Mouse (Mus musculus): Measurements from ENCODE around the gene Ptbp1.
A peak's percentile ranks its signal among the peaks of the same experiment; 100 is the strongest.

Ptbp1 gene

DNA sequence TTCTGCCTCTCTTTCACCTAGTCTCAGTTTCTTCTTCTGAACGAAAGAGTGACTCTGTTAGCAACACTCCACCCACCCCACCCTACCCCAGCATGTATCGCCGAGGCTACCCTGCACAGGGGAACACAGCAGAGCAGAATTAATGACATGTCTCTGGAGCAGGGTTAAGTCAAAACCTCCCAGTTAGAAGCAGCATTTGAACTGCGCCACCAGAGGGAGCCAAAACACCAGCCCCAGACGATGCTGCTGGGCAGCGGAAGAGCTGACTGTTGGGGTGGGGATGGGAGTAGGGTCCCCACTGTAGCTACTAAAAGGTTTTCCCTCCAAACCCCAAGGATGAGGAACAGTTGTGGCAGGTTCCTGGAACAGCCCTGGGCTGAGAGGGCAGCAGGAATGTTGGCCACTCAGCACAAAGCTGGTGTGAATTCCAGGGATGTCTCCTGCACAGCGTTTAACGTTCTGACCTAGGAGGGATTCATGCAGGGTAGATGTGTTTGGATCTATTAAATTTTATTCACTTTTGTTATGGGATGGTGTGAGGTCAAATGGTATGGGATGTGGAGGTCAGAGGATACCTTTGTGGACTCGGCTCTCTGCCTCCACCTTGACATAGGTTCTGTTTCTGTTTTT, 19.3 kb upstream of the Ptbp1 start:
- DNase-seq: peak; percentile 90 to 92

DNA sequence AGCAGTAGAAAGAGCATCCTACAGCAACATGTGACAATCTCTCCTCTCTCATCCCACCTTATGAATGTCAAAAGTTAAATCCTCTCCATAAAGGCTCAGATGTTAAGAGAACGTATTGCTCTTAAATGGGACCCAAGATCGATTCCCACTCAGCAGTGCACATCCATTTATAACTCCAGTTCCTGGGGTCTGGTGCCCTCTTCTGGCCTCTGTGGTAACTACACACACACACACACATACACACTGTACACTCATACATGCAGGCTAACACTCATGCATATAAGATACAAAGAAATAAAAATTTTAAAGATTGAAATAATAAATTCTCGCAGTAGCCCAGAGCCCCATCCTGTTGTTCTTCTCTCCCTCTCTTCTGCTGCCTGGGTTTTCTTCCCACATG, 17.3 kb upstream of the Ptbp1 start:
- no peak for DNase-seq

DNA sequence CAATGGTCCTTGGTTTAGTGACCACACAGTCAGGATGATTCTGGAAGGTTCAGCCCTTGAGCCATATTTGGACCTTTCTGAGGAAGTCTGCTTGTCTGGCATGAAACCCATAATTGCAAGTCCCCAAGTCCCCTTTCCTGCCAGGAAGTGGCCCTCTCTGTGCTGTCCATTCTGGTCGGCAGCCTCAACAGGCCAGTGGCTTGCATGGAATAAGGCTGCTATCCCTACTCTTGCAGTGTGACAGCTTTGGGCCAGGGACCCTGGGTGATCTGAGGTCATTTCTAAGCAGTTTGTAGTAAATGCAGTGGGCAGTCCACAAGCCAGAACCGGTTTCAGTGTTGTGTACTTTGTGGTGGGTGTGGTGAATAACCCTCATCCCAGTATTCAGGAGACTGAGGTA, 16.1 kb upstream of the Ptbp1 start:
- no peak for DNase-seq

DNA sequence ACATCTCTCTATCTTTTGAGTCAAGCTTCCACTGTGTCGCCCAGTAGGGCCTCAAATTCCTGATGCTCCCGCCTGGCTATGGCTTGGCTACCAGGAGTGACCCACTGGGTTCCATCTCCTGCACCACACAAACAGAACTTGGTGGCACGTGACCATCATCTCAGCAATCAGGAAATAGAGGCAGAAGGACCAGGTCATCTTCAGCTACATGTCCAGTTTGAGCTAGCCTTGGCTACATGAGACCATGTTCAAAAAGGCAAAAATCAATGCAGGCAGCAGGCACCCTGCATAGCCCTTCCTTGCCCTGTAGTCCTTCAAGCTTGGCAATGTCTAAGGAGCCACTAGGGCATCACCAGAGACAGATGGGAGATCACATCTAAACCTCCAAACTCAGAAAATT, 14.1 kb upstream of the Ptbp1 start:
- no peak for DNase-seq

DNA sequence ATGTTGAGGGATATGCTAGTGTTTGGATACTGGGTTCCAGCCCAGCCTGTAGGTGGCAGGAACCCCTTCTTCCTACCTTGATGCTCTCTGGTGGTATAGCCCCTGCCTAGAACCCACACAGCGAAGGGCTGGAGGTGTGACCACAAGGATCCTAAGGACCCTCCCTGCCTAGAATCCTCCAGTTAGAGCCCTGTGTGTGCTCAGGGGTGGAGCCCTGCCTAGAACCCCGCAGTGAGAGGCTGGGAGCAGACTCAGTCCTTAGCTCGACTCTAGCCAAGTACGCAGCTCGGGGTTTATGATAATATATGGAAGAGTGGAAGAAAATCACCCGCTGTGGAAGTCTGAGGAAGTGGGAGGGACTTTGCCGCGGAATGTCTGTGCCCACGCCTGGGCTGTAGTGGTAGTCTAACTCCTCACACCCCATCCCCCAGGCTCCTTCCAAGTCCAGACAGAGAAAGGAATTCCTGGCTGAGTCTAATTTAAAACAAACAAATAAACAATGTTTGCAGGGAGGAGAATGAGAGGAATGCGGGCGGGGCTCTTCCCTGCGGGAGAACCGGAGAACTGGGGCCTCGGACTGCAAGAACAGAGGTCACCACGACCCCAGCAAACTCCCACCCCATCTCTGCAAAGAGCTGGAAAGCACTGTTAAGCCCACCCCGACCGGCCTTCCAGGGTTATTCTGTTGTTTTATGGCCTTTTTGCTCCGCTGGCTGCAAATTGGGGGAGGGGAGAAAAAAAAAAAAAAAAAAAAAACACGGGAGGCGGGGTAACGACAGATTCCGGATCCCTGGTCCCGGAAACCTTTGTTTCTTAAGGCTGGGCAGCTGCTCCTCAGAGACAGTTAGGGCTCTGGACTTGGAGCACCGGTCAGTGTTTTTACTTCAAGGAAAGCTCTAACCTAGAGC, 13.3 kb upstream of the Ptbp1 start:
- peak; percentile 72 to 76 for DNase-seq

DNA sequence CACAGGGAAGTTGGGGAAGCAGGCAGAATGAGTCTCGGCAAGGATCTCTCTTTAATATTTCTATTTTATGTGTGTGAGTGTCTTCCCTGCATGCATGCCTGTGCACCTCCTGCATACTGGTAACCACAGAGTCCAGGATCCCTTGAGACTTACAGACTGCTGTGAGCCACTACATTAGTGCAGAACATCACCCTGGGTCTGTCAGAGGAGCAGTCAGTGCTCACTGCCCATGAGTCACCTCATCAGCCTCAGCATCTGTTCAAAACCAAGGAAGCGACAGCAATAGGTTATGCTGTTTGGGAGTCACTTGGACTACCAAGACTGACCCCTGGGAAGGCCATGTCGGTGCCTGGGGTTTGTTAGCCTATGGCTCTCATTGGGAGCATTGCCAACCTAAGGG, 11.9 kb upstream of the Ptbp1 start:
- DNase-seq: no peak

DNA sequence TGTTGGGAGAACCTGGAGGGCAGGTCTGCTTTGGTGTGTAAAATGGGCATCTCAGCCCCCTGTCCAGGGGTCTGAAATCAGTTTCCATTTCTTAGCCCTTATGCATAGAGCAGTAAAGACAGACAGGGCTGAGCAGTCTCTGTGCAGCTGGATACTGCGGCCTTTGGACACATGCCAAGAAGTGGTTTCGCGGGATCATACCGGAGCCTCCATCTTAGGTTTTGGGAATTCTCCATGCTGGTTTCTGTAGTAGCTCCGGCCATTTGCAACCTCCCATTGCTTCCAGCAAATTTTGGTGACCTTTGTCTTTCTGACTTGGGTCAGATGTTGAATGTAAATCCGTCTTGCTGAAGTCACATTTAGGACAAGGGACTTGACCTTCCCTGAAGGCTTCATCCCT, 10.8 kb upstream of the Ptbp1 start:
- peak in 1 of 2 experiments; percentile 63 for DNase-seq

DNA sequence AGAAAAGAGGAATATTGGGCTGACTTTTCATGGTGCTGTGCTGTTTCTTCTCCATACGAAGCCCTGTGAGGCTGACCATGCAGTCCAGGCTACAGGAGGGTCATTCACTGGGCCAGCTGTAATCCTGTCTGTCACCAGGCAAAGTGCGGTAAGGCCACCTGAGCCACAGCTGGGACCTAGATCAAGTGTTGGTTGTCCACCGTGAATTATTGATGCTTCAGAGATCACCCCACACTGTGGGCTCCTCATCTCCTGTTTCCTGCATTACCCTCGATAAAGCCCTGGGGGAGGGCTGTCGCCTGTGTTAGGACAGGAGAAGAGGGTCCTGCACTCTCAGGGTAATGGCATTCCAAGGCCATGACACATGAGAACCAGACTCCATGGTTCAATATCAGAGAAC, 7.7 kb upstream of the Ptbp1 start:
- DNase-seq: no peak

DNA sequence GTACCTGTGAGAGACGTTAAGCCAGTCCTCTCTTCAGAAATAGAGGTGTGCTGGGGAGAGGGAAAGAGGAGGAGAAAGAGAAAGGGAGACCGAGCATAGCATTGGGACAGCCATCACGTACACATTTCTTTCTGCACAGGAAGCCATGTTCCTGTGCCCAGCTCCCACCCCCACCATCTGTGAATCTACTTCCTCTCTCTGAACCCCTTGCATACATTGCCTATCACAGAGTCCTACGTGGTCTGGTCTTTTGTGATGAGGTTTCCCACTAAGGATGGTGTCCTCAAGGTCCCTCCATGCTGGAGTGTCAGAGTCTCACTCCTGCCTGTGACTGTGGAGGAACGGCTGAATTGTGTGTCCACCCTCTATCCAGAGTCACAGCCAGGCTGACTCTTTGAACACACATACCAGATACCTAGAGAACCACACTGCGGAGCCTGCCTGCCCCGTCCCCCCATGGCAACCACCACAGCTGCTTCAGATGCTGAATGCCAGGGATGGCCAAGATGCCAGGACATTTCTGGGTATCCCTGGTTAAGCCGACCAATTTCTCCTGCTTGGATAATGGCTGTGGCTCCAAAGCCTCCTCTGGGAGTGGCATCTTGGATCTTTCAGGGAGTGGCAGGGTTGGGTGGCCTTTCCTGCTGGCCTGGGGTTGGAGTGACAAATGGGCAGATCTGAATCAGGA, 4.1 kb upstream of the Ptbp1 start:
- no peak for DNase-seq

DNA sequence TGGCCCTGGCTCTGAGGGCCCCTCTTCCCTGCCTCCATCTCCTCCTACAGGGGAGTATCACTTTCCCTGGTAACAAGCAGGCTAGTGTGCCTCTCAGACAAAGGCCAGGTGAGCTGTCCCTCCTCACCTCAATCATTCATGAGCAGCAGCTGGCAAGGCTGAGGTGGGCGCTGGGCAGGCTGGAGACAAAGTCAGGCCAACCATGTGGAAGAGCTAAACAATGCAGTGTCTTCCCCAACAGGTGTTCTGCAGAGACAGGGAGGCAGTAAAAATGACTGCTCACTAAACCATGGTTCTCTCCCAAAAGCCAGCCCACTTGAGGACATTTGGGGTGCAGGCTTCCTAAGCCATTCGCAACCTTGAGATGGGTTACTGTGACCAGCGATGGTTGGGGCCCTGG, 2.6 kb upstream of the Ptbp1 start:
- no peak for DNase-seq

DNA sequence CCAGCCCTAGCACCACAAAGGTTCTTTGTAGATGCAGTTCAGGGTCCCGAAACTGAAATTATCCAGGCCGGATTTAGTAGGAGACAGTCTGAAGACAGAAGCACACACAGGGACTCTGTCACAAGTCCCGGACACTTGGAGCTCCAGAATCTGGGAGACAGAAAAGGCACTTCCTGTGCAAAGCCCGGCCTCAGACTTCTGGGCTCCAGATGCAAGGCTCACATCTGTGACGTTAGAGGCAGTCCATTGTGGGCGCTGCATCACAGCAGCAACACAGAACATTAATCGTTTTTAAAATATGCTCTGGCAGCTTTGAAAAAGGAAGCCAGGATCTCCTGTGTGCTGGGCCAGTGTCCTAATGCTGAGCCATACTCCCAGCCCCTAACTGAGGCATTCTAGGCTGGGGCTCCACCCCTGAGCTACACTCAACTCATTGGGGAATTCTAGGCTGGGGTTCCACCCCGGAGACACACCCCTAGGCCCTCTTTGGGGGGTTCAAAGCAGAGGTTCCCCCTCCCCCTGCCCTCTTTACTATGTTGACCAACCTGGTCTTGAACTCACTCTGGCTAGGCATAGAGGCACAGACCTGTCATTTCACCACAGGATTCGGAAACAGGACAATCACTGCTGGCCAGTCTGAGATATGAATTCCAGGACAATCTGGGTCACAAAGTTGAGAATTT, 2.0 kb upstream of the Ptbp1 start:
- DNase-seq: no peak

DNA sequence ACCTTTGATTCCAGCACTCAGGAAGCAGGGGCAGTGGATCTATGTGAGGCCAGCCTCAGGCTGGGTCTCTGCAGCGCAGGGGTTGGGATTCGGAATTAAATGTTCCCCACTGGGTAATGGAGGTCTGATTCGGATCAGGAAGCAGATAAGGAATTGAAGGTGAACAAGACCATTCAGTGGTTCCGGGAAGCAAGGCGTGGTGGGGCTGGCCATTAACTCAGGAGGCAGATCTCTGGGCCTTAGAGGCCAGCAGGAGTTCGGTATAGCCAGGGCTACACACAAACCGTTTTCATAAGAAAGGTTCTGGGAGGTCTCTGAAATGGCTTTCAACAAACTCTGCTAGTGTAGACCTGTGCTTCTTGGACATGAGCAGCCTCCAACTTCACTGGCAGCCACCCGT, 1.4 kb upstream of the Ptbp1 start:
- DNase-seq: peak in 1 of 2 experiments; percentile 45

DNA sequence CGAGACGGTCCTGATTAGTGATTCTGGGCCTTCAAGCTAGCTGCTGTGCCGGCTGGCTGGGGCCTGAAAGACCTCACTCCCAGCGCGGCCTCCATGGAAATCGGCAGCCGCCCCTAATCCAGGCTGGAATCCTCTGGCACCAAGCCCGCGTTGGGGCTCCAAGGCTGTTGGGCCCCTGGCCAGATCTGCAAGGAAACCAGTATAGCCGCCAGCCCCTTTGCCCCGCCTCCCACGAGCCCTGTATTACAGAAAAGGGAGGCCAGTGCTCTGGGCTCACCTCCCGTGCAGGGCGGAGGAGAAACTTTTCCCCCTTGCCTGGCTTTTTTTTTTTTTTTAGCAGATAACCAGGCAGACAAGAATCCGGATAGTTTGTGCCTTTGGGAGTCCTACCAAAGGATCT, 835 bp upstream of the Ptbp1 start:
- peak; percentile 98 to 99 for DNase-seq

DNA sequence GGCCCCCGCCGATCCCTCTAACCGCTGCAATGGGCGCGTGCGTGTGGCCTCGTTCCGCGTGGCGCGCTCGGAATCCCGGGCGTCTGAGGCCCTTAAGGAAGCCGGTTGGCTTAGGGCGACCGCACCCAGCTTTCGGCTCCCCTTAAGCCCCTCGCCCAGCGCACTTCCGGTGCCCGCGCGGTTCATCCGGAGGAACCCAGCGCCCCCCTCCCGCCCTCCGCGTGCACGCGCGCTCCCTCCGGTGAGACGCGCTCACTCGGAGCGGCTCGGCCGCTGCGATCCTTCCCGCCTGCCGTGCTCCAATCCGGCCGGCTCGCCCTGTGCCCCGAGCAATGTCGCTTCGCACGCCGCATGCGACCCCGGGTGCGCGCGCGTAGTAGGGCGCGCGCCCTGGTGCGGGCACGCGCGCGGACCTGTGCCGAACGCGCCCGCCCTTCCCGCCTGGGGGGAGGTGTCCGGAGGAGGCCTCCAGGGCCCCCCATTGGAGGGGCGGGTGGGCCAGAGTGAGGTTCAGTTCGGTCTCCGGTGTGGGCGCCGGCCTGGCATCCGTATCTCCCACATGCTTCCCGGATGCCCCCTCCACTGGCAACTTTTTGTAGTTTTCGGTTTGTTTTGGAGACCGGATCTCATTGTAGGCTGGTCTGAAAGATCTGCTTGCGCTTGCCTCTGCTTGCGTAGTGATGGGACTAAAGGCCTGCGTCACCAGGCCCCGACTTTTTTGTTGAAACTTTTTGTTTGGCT, 744 bp downstream of the Ptbp1 start:
- DNase-seq: peak; percentile 87 to 88

DNA sequence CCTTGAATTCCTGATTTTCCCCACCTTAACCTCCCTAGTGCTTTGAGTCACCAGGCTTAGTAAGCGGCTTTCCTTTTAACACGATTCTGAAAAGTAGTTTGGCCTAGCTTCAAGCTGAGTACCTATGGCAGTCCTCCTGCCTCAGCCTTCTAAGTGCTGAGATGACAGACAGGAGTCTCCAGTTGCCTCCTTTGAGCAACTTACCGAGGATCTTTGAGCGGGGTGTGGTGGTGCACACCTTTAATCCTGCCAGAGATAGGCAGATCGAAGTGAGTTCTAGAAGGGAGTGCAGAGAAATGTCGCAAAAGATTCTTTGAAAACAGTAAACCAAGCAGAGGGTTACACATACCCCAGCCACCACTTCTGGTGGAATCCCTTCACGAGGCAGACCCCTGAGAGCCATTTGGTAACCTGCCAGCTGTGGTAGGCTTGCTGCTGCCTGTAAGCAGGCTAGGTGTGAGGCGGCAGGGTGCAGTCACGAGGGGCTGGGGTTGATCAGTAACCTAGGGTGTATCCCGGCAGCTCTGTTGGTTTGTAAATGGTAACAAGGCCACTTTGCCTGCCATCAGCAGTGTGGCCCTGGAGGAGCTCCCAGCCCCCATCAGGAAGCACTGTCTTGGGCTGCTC, 1.4 kb downstream of the Ptbp1 start:
- DNase-seq: peak; percentile 69 to 71

DNA sequence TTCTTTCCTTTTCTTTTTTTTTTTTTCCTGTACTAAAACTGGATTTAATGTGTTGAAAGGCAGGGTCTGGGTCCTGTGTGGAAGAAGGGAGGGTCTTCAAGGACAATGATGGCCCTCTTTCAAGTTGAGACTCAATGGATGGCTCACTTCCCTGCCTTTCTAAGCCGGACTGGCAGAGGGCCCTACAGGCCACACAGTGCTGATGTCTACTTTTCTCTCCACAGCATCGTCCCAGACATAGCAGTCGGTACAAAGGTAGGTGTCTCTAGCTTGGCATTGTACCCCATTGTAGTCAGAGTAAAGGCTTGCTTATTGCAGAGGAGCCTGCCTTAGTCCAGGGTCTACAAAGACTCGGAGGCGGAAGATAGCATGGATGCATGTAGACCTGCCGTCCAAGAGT, 2.1 kb downstream of the Ptbp1 start:
- DNase-seq: peak; percentile 54

DNA sequence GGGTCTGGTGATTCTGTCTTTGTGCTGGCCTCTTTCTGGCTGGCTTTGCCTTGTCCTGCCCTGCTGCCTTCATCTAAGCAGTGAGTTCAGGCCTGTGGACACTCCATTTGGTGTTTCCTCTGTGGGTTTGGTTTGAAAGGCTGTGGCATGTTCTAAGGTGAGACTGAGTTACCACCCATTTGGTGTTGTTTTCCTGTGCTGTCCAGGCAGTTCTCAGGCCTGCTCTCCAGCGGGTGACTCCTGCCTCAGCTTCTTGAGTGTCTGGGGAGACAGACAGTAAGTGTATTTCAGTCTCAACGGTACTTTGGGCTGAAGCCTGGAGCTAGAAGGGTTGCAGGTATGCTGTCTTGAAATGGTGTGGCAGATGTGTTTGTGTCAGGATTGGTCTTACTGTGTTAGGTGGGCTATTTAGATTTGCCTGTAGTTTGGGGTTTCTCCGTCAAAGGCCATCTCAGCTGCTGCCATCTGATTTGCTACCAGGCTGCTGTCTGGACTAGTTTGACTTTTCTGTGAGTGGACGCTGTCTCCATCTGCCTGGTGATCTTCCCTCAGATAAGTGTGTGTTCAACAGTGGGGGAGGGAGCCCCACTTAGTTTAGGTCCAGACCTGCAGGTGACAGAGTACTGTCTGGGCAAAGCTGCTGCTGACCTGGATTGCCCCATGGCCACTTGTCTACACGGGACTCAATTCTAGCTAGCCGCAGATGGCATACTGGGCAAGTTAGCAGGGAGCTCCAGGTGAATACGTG, 2.7 kb downstream of the Ptbp1 start:
- no peak for DNase-seq

DNA sequence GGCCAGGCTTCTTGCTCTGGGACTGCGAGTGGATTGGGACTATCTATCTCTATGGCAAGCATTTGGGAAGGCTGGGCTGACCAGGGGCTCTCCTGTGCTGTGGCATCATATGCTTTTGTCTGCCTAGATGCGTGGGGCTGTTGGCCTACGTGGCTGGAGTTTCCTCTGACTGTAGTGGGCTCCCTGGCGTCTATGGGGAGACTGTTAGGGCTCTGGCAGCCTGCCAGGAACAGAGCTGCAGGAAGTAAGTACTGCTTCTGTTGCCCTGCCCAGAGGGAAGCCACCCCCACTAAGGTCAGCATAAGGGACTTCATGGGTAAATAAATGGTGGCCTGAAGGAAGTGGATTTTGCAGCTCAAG, 3.2 kb downstream of the Ptbp1 start:
- DNase-seq: peak; percentile 67 to 71

DNA sequence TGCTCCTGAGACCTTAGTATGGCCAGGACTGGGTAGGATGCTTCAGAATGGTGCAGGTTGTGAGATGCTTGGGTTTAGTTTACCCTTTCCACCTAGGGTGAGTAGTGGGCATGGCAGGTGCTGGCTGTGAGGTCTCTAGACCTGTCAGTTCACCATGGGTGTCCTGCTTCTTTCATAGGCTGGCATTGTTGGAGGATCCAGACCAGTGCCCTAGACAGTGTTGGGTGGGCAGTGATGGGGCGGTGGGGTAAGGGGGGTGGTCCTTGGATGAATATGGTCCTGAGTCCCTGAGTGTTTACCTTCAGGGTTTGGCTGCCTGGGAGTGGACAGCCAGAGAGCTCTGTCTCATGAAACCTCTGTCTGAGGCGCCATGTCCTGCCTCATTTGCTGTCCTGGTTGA, 3.7 kb downstream of the Ptbp1 start:
- DNase-seq: peak in 1 of 2 experiments; percentile 28

DNA sequence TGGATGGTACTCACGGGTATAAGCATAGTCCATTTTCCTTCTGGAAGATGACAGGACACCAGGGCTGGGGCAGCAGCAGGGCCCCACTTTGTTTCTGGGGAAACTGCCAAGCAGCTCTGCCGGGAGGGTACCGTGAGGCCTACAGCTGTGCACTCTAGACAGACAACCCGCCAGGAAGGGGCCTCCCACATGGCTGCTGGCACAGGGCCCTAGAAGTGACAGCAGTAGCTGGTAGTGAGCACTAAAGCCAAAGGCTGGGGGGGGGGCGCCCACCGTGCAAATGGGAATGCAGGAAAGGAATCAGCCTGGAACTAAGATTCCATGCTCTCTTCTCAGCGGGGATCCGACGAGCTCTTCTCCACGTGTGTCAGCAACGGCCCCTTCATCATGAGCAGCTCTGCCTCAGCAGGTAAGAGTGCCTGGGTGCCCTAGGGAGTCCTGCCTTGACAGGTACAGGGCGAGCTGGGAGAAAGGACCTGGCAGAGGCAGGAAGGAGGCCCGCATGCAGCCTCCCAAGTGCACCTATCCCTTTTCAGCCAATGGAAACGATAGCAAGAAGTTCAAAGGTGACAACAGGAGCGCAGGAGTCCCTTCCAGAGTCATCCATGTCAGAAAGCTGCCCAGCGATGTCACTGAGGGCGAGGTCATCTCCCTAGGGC, 4.3 kb downstream of the Ptbp1 start:
- DNase-seq: peak; percentile 86 to 94

DNA sequence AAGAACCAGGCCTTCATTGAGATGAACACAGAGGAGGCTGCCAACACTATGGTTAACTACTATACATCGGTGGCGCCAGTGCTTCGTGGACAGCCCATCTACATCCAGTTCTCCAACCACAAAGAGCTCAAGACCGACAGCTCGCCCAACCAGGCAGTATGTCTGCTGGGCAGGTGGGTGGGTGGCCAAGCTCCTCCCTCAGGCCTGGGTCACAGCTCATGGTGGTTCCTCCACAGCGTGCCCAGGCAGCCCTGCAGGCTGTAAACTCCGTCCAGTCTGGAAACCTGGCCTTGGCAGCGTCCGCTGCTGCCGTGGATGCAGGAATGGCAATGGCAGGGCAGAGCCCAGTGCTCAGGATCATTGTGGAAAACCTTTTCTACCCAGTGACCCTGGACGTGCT, 4.9 kb downstream of the Ptbp1 start:
- peak; percentile 56 to 66 for DNase-seq
